Mouse (Mus musculus): ENCODE measurements around the gene Tmed6.
"Not testable (repeated sequence)": the region's sequence is repeated elsewhere in the genome, so short reads cannot be mapped to it uniquely, and the experiment has no call there.

Gene Tmed6

GRCm38 (mm10) chr8:107073706-107074105 lies 8.3 kb upstream of the Tmed6 start:
- DNase-seq = no peak

GRCm38 (mm10) chr8:107062613-107063012 lies 2.8 kb downstream of the Tmed6 start:
- DNase-seq = no peak

GRCm38 (mm10) chr8:107056973-107057369 lies 8.5 kb downstream of the Tmed6 start:
- DNase-seq = peak in 1 of 2 experiments; percentile 47

GRCm38 (mm10) chr8:107056076-107056972 lies 9.1 kb downstream of the Tmed6 start, which contains the start of the genes Cog8 and Nip7:
TSS of gene Cog8 (minus strand) at chr8:107056689.
TSS of gene Nip7 (plus strand) at chr8:107056877.
- peak; percentile 96 to 97 for DNase-seq

- no peak for DNase-seq
Observed at GRCm38 (mm10) chr8:107052046-107052445, 13.4 kb downstream of the Tmed6 start.

- DNase-seq = no peak
Observed at GRCm38 (mm10) chr8:107049480-107049879, 16.0 kb downstream of the Tmed6 start.

- DNase-seq = peak; percentile 88 to 90
Observed at GRCm38 (mm10) chr8:107048061-107048941, 17.1 kb downstream of the Tmed6 start, which contains the start of gene Pdf. TSS of gene Pdf (minus strand) at chr8:107048614.

GRCm38 (mm10) chr8:107046976-107047375 lies 18.5 kb downstream of the Tmed6 start:
- DNase-seq = no peak

GRCm38 (mm10) chr8:107045478-107045877 lies 20.0 kb downstream of the Tmed6 start:
- DNase-seq = no peak

- DNase-seq = no peak
Observed at GRCm38 (mm10) chr8:107040632-107041031, 24.8 kb downstream of the Tmed6 start.

- no peak for DNase-seq
Observed at GRCm38 (mm10) chr8:107036626-107037025, 28.8 kb downstream of the Tmed6 start.

- DNase-seq = peak; percentile 56 to 68
Observed at GRCm38 (mm10) chr8:107035641-107036040, 29.8 kb downstream of the Tmed6 start.

GRCm38 (mm10) chr8:107033609-107034008 lies 31.8 kb downstream of the Tmed6 start:
- not testable (repeated sequence) for DNase-seq

- peak in 1 of 2 experiments; percentile 46 for DNase-seq
Observed at GRCm38 (mm10) chr8:107031577-107032090, 33.8 kb downstream of the Tmed6 start.

GRCm38 (mm10) chr8:107030650-107031576 lies 34.5 kb downstream of the Tmed6 start, which contains the start of gene Vps4a:
TSS of gene Vps4a (plus strand) at chr8:107031222.
- DNase-seq = peak; percentile 99

- DNase-seq = no peak
Observed at GRCm38 (mm10) chr8:107030058-107030457, 35.4 kb downstream of the Tmed6 start.

- DNase-seq = no peak
Observed at GRCm38 (mm10) chr8:107029310-107029709, 36.1 kb downstream of the Tmed6 start.

GRCm38 (mm10) chr8:107023479-107023878 lies 42.0 kb downstream of the Tmed6 start:
- no peak for DNase-seq

- no peak for DNase-seq
Observed at GRCm38 (mm10) chr8:107014915-107015314, 50.5 kb downstream of the Tmed6 start.

- DNase-seq = no peak
Observed at GRCm38 (mm10) chr8:107012666-107013065, 52.8 kb downstream of the Tmed6 start.
